Mouse (Mus musculus): ENCODE results near the gene Hsd17b10. TPM values are rescaled to one million over a fixed set of nuclear protein-coding genes. Genes with fewer than 3 reads are reported as not detected.

Hsd17b10 gene
- polyA plus RNA-seq, 1 experiment from 2014 or later, result 226 TPM

Other genes with a start within 250 kb of the Hsd17b10 start
- gene Huwe1, start 201.0 kb upstream of the Hsd17b10 start, polyA plus RNA-seq (2014; fragmentation: Nextera tagmentation; extraction: Ambion mirVana), result 37.7 and 45.2 TPM in 2 replicates
- 1.6 and 2.0 TPM in 2 replicates for gene Ribc1, start 14.4 kb downstream of the Hsd17b10 start, polyA plus RNA-seq (2014; fragmentation: Nextera tagmentation; extraction: Ambion mirVana)
- gene Smc1a, start 14.6 kb downstream of the Hsd17b10 start, polyA plus RNA-seq (2014; fragmentation: Nextera tagmentation; extraction: Ambion mirVana), result 59.6 and 64.7 TPM in 2 replicates
- gene Iqsec2, start 142.4 kb downstream of the Hsd17b10 start, polyA plus RNA-seq (2014; fragmentation: Nextera tagmentation; extraction: Ambion mirVana), result 45.0 and 45.9 TPM in 2 replicates
- 19.9 and 31.7 TPM in 2 replicates for gene Kdm5c, start 231.2 kb downstream of the Hsd17b10 start, polyA plus RNA-seq (2014; fragmentation: Nextera tagmentation; extraction: Ambion mirVana)